12 mouse cellular contexts compared by ENCODE assay signal in genomic region chr1:73999533-73999932, GRCm38 (mm10).
A peak's percentile ranks its signal among the peaks of the same experiment; 100 is the strongest.
DNase-seq lines count a peak whose midpoint lies in the region; ATAC-seq lines count a peak whose summit lies in the region.
"Had no signal": no experiment of that assay in that cellular context is flagged by ENCODE, and none has a peak within 500 bp of the region (broad histone marks: within the 10 kb centered on the region; RNA-seq: fewer than 3 reads in every experiment).

No protein-coding gene starts in this region.

- no peaks in the 10 kb centered on the region for H3K27me3 ChIP-seq in heart, embryonic 10.5 days (ENCODE audit: insufficient read depth, poor library complexity, severe bottlenecking)
- H3K27me3 ChIP-seq in lung, embryonic 16.5 days (ENCODE audit: control insufficient read depth, insufficient read depth, low read depth, low read length) = no peaks in the 10 kb centered on the region
- H3K27me3 ChIP-seq in heart, embryonic 16.5 days (ENCODE audit: control insufficient read depth, insufficient read depth, low read length) = no peaks in the 10 kb centered on the region

- peaks cover 30% of the 10 kb centered on the region for H3K36me3 ChIP-seq in heart, embryonic 10.5 days
- peaks cover 12% of the 10 kb centered on the region; the same call in 1 of the 2 replicates for H3K36me3 ChIP-seq in lung, embryonic 16.5 days (ENCODE audit: control insufficient read depth, insufficient read depth, low read length)
- peaks cover 22% of the 10 kb centered on the region for H3K36me3 ChIP-seq in heart, embryonic 16.5 days (ENCODE audit: control insufficient read depth, insufficient read depth)
- H3K36me3 ChIP-seq in macrophage (ENCODE audit: inconsistent target) = no peaks in the 10 kb centered on the region

- peaks cover 91% of the 10 kb centered on the region for H3K4me1 ChIP-seq in heart, embryonic 10.5 days
- H3K4me1 ChIP-seq in lung, embryonic 16.5 days (replicated peaks; ENCODE audit: control insufficient read depth, insufficient read depth, low read length) = peaks cover 80% of the 10 kb centered on the region
- peaks cover 89% of the 10 kb centered on the region for H3K4me1 ChIP-seq in heart, embryonic 16.5 days (ENCODE audit: control insufficient read depth, insufficient read depth, low read length)

- no peak overlapping the region for H3K4me3 ChIP-seq in heart, embryonic 10.5 days
- H3K4me3 ChIP-seq in lung, embryonic 16.5 days (ENCODE audit: low read length) = no peak overlapping the region
- H3K4me3 ChIP-seq in heart, embryonic 16.5 days (ENCODE audit: low read length) = peak overlapping the region; percentile 33
- peak overlapping the region; percentile 22 for H3K4me3 ChIP-seq in macrophage (ENCODE audit: inconsistent target)

- DNase-seq in heart, embryonic 10.5 days (ENCODE audit: low spot score) = no peak
- no peak for DNase-seq in heart, postnatal 25 days (ENCODE audit: low spot score)
- DNase-seq in lung, postnatal 4 days = no peak
- no peak for DNase-seq in adrenal gland, adult (ENCODE audit: inconsistent age in 2 of 2, low spot score in 1 of 2)
- DNase-seq in urinary bladder, postnatal 36 days (ENCODE audit: low spot score in 2 of 2) = no peak
- DNase-seq: cerebellum, postnatal 25 days; gastrocnemius, postnatal 10 days; layer of hippocampus, postnatal 36 days had no signal

- peaks cover 29% of the 10 kb centered on the region for H3K79me2 ChIP-seq in macrophage (ENCODE audit: inconsistent target)

- no peaks in the 10 kb centered on the region for H3K9me3 ChIP-seq in heart, embryonic 10.5 days
- H3K9me3 ChIP-seq in lung, embryonic 16.5 days (ENCODE audit: control insufficient read depth, low read length) = no peaks in the 10 kb centered on the region
- no peaks in the 10 kb centered on the region for H3K9me3 ChIP-seq in heart, embryonic 16.5 days (replicated peaks; ENCODE audit: control insufficient read depth, low read length)

- WGBS in heart, embryonic 10.5 days = 63% methylated on average over 5 of the region's 5 CpGs
- 70% methylated on average over 5 of the region's 5 CpGs for WGBS in lung, embryonic 16.5 days
- 73% methylated on average over 5 of the region's 5 CpGs for WGBS in heart, embryonic 16.5 days
- WGBS in macrophage (ENCODE audit: missing documents) = 92% methylated on average over 5 of the region's 5 CpGs

- H3K4me2 ChIP-seq in lung, embryonic 16.5 days (ENCODE audit: low read depth, low read length) = no peak overlapping the region
- peak overlapping the region; percentile 62 for H3K4me2 ChIP-seq in heart, embryonic 16.5 days (ENCODE audit: low read depth, low read length)

- ATAC-seq in lung, embryonic 16.5 days (ENCODE audit: low read depth) = no peak
- no peak for ATAC-seq in heart, embryonic 16.5 days (replicated peaks; ENCODE audit: extremely low read depth, insufficient read depth, low FRiP score)
- ATAC-seq: CD4-positive, CD25-positive, alpha-beta regulatory T cell, adult 4 months had no signal

- H3K9ac ChIP-seq in lung, embryonic 16.5 days (ENCODE audit: low read length) = peak overlapping the region; percentile 25
- H3K9ac ChIP-seq in heart, embryonic 16.5 days (ENCODE audit: low read length) = peak overlapping the region; percentile 62

- intact Hi-C loops in heart, postnatal 25 days (cut with DNase I) = loop anchor here (2.0 kb wide), 1 partner anchor 75 kb away; no protein-coding TSS in a partner anchor

- peak overlapping the region; percentile 88 for H3K27ac ChIP-seq in heart, embryonic 10.5 days
- peak overlapping the region; percentile 88 for H3K27ac ChIP-seq in lung, embryonic 16.5 days (ENCODE audit: low read length)
- H3K27ac ChIP-seq in heart, embryonic 16.5 days (ENCODE audit: low read length) = peak overlapping the region; percentile 94
- peak overlapping the region; percentile 99 for H3K27ac ChIP-seq in macrophage

Comparison
In these comparisons a context has a peak if more than half of its experiments do, and no peak if none do; other contexts are left out.
1. H3K4me3 ChIP-seq: peak in heart, embryonic 16.5 days (single experiment) and macrophage (single experiment); none in heart, embryonic 10.5 days (single experiment) and lung, embryonic 16.5 days (single experiment).
2. Peak in every context shown above with its lines, with median percentiles within 50 percentile points of each other: H3K27ac ChIP-seq.